Mouse (Mus musculus) heart, postnatal 25 days (tissue): ENCODE measurements around the gene Gpr61. TPM values are rescaled to one million over a fixed set of nuclear protein-coding genes. Genes with fewer than 3 reads are reported as not detected.

ENCODE experiments used
- DNase-seq: peaks from one replicate; pipeline ENCODE4 v3.0.0; 2022; ENCODE audit warnings: low spot score
- intact Hi-C: fragments of 180-260 bp; cut with DNase I; formaldehyde crosslinking; loops from one replicate; pipeline ENCODE4 v1.15.1; 2025
- total RNA-seq, 2 experiments: library from RNA; stranded (reverse); gene quantifications; 2 replicates each; pipeline ENCODE4 v1.2.3; 2021

Gpr61 gene
- total RNA-seq, 2 experiments from 2014 or later: not detected

GRCm38 (mm10) chr3:108134701-108135100 is 20.0 kb downstream of the Gpr61 start:
- intact Hi-C loops: no loop called here
- no peak for DNase-seq

- intact Hi-C loops: no loop called here
- no peak for DNase-seq
These were observed 22.2 kb downstream of the Gpr61 start for GRCm38 (mm10) chr3:108132484-108132883.

GRCm38 (mm10) chr3:108131821-108132220 is 22.9 kb downstream of the Gpr61 start:
- DNase-seq: no peak
- intact Hi-C loops: no loop called here

GRCm38 (mm10) chr3:108131216-108131615 is 23.5 kb downstream of the Gpr61 start:
- intact Hi-C loops: no loop called here
- no peak for DNase-seq

GRCm38 (mm10) chr3:108129804-108130203 is 24.9 kb downstream of the Gpr61 start:
- no peak for DNase-seq
- intact Hi-C loops: no loop called here

GRCm38 (mm10) chr3:108129367-108129766 is 25.3 kb downstream of the Gpr61 start:
- intact Hi-C loops: no loop called here
- DNase-seq: no peak

- intact Hi-C loops: no loop called here
These were observed 26.2 kb downstream of the Gpr61 start for GRCm38 (mm10) chr3:108128520-108128919.

GRCm38 (mm10) chr3:108126327-108126726 is 28.4 kb downstream of the Gpr61 start:
- DNase-seq: no peak
- intact Hi-C loops: no loop called here

More at GRCm38 (mm10) chr3:108128520-108128919, 26.2 kb downstream of the Gpr61 start:
- DNase-seq: no peak

- DNase-seq: no peak
- intact Hi-C loops: no loop called here
These were observed 30.6 kb downstream of the Gpr61 start for GRCm38 (mm10) chr3:108124131-108124530.

GRCm38 (mm10) chr3:108123242-108123641 is 31.4 kb downstream of the Gpr61 start:
- no peak for DNase-seq
- intact Hi-C loops: no loop called here

- no peak for DNase-seq
- intact Hi-C loops: no loop called here
These were observed 33.6 kb downstream of the Gpr61 start for GRCm38 (mm10) chr3:108121101-108121500.

- no peak for DNase-seq
- intact Hi-C loops: no loop called here
These were observed 37.2 kb downstream of the Gpr61 start for GRCm38 (mm10) chr3:108117465-108117864.

GRCm38 (mm10) chr3:108113591-108114289 is 40.9 kb downstream of the Gpr61 start:
- intact Hi-C loops: no loop called here

GRCm38 (mm10) chr3:108112666-108113065 is 42.0 kb downstream of the Gpr61 start:
- no peak for DNase-seq
- intact Hi-C loops: no loop called here

More at GRCm38 (mm10) chr3:108113591-108114289, 40.9 kb downstream of the Gpr61 start:
- no peak for DNase-seq

GRCm38 (mm10) chr3:108112246-108112645 is 42.4 kb downstream of the Gpr61 start:
- no peak for DNase-seq
- intact Hi-C loops: no loop called here

- DNase-seq: no peak
- intact Hi-C loops: no loop called here
These were observed 43.4 kb downstream of the Gpr61 start for GRCm38 (mm10) chr3:108111320-108111719.

GRCm38 (mm10) chr3:108105281-108105680 is 49.4 kb downstream of the Gpr61 start:
- intact Hi-C loops: no loop called here
- DNase-seq: no peak

- DNase-seq: no peak
- intact Hi-C loops: no loop called here
These were observed 52.6 kb downstream of the Gpr61 start for GRCm38 (mm10) chr3:108102075-108102474.

- no peak for DNase-seq
- intact Hi-C loops: no loop called here
These were observed 53.1 kb downstream of the Gpr61 start for GRCm38 (mm10) chr3:108101594-108101993.
